ENCODE assay signal across 22 mouse cellular contexts in genomic region chr13:38612608-38613007, GRCm38 (mm10). TPM values are rescaled to one million over a fixed set of nuclear protein-coding genes. Genes with fewer than 3 reads are reported as not detected.
A peak's percentile ranks its signal among the peaks of the same experiment; 100 is the strongest.
DNase-seq lines count a peak whose midpoint lies in the region; ATAC-seq and TF ChIP-seq lines count a peak whose summit lies in the region.
"Had no signal": no experiment of that assay in that cellular context is flagged by ENCODE, and none has a peak within 500 bp of the region (broad histone marks: within the 10 kb centered on the region; RNA-seq: fewer than 3 reads in every experiment).

No protein-coding gene starts in this region.

- no peak overlapping the region for H3K4me2 ChIP-seq in lung, embryonic 16.5 days (ENCODE audit: low read depth, low read length)
- no peak overlapping the region for H3K4me2 ChIP-seq in hindbrain, embryonic 12.5 days (replicated peaks)
- H3K4me2 ChIP-seq: embryonic facial prominence, embryonic 13.5 days; embryonic facial prominence, embryonic 15.5 days; forebrain, embryonic 12.5 days had no signal

- H3K4me3 ChIP-seq in lung, embryonic 16.5 days (ENCODE audit: low read length): no peak overlapping the region
- no peak overlapping the region for H3K4me3 ChIP-seq in lung, adult 2 months (replicated peaks; ENCODE audit: extremely low read depth, low read depth, low read length)
- H3K4me3 ChIP-seq in MEL (ENCODE audit: control insufficient read depth in 1 of 2, insufficient read depth in 1 of 2, low read depth in 2 of 2, low read length in 2 of 2): no peak overlapping the region
- no peak overlapping the region for H3K4me3 ChIP-seq in hindbrain, embryonic 12.5 days
- H3K4me3 ChIP-seq: embryonic facial prominence, embryonic 13.5 days; embryonic facial prominence, embryonic 15.5 days; forebrain, embryonic 10.5 days; forebrain, embryonic 12.5 days had no signal

- WGBS in lung, embryonic 16.5 days: 74% methylated on average over 9 of the region's 9 CpGs
- 81% methylated on average over 9 of the region's 9 CpGs for WGBS in lung, adult 2 months
- 93% methylated on average over 9 of the region's 9 CpGs for WGBS in hindbrain, embryonic 12.5 days

- H3K9me3 ChIP-seq in lung, embryonic 16.5 days (ENCODE audit: control insufficient read depth, low read length): peaks cover 4% of the 10 kb centered on the region; the same call in 1 of the 2 replicates
- H3K9me3 ChIP-seq in MEL (replicated peaks; ENCODE audit: insufficient read depth, low read length): no peaks in the 10 kb centered on the region
- no peaks in the 10 kb centered on the region for H3K9me3 ChIP-seq in hindbrain, embryonic 12.5 days (replicated peaks)
- H3K9me3 ChIP-seq: embryonic facial prominence, embryonic 13.5 days; embryonic facial prominence, embryonic 15.5 days; forebrain, embryonic 12.5 days had no signal

- TF ChIP-seq EP300 in MEL (IDR thresholded peaks at IDR 0.05; ENCODE audit: low read depth in 1 of 2, low read length in 2 of 2): no peak

- DNase-seq in lung, postnatal 14 days: no peak
- DNase-seq in lung, postnatal 10 days: peak; percentile 65
- no peak for DNase-seq in lung, adult 2 months
- DNase-seq in MEL (ENCODE audit: low read depth, low spot score): no peak
- DNase-seq: adrenal gland, adult 2 months; adrenal gland, postnatal 10 days; adrenal gland, postnatal 25 days; cerebellum, adult 11 months; cerebellum, adult 18-20 months; cerebellum, adult 8-10 months; cerebellum, adult 9-11 months; cerebellum, postnatal 14 days; cerebellum, postnatal 36 days; embryo, embryonic 11 days had no signal

- peak; percentile 24; the same call in 1 of the 2 replicates for ATAC-seq in lung, embryonic 16.5 days (ENCODE audit: low read depth)
- no peak for ATAC-seq in hindbrain, embryonic 12.5 days (ENCODE audit: low FRiP score)
- ATAC-seq: forebrain, embryonic 14.5 days; forebrain, embryonic 16.5 days had no signal

- H3K27me3 ChIP-seq in lung, embryonic 16.5 days (ENCODE audit: control insufficient read depth, insufficient read depth, low read depth, low read length): no peaks in the 10 kb centered on the region
- no peaks in the 10 kb centered on the region for H3K27me3 ChIP-seq in MEL (ENCODE audit: control insufficient read depth in 1 of 2, insufficient read depth in 2 of 2, low read length in 2 of 2)
- H3K27me3 ChIP-seq in hindbrain, embryonic 12.5 days: no peaks in the 10 kb centered on the region
- H3K27me3 ChIP-seq: embryonic facial prominence, embryonic 13.5 days; embryonic facial prominence, embryonic 15.5 days; forebrain, embryonic 12.5 days had no signal

- no peak overlapping the region for H3K9ac ChIP-seq in lung, embryonic 16.5 days (ENCODE audit: low read length)
- no peak overlapping the region for H3K9ac ChIP-seq in MEL (ENCODE audit: control insufficient read depth, low read depth, low read length, poor library complexity, severe bottlenecking)
- no peak overlapping the region for H3K9ac ChIP-seq in hindbrain, embryonic 12.5 days
- H3K9ac ChIP-seq: embryonic facial prominence, embryonic 13.5 days; embryonic facial prominence, embryonic 15.5 days; forebrain, embryonic 12.5 days had no signal

- TF ChIP-seq POLR2A in lung, adult 2 months (IDR thresholded peaks at IDR 0.05; ENCODE audit: borderline replicate concordance, extremely low read depth, low read depth, low read length): no peak
- TF ChIP-seq POLR2A in MEL (IDR thresholded peaks at IDR 0.05; ENCODE audit: control insufficient read depth in 1 of 2, insufficient read depth in 1 of 2, low read depth in 1 of 2, low read length in 2 of 2, poor library complexity in 1 of 2): no peak

- H3K36me3 ChIP-seq in lung, embryonic 16.5 days (ENCODE audit: control insufficient read depth, insufficient read depth, low read length): peaks cover 5% of the 10 kb centered on the region
- peaks cover 4 to 24% of the 10 kb centered on the region in 2 experiments; a peak in 2 of 4 replicates for H3K36me3 ChIP-seq in MEL (ENCODE audit: control insufficient read depth in 1 of 2, insufficient read depth in 2 of 2, low read length in 2 of 2)
- H3K36me3 ChIP-seq in hindbrain, embryonic 12.5 days: peaks cover 33% of the 10 kb centered on the region

- no peaks in the 10 kb centered on the region for H3K79me2 ChIP-seq in MEL (ENCODE audit: control insufficient read depth, insufficient read depth, low read length, poor library complexity)

- TF ChIP-seq CTCF in lung, adult 2 months (IDR thresholded peaks at IDR 0.05; ENCODE audit: insufficient read depth, low read length): no peak
- TF ChIP-seq CTCF in MEL (IDR thresholded peaks at IDR 0.05 in 2 of 3, conservative IDR thresholded peaks at IDR 0.05 in 1 of 3; ENCODE audit: control insufficient read depth in 1 of 3, insufficient read depth in 1 of 3, low read depth in 2 of 3, low read length in 3 of 3, poor library complexity in 1 of 3, severe bottlenecking in 1 of 3): no peak

- H3K4me1 ChIP-seq in lung, embryonic 16.5 days (replicated peaks; ENCODE audit: control insufficient read depth, insufficient read depth, low read length): 0 out of 2 replicates have a peak, but pooled peaks cover 6% of the 10 kb centered on the region
- H3K4me1 ChIP-seq in lung, adult 2 months (ENCODE audit: control insufficient read depth, insufficient read depth, low read length): peaks cover 23% of the 10 kb centered on the region
- H3K4me1 ChIP-seq in MEL (ENCODE audit: control insufficient read depth in 1 of 2, insufficient read depth in 2 of 2, low read length in 2 of 2): peaks cover 27 to 33% of the 10 kb centered on the region in 2 experiments
- H3K4me1 ChIP-seq in hindbrain, embryonic 12.5 days: no peaks in the 10 kb centered on the region
- H3K4me1 ChIP-seq: embryonic facial prominence, embryonic 13.5 days; forebrain, embryonic 12.5 days had no signal

- H3K27ac ChIP-seq in lung, embryonic 16.5 days (ENCODE audit: low read length): no peak overlapping the region
- H3K27ac ChIP-seq in MEL (ENCODE audit: control insufficient read depth, low read depth, low read length): peak overlapping the region; percentile 71; the same call in 1 of the 2 replicates
- no peak overlapping the region for H3K27ac ChIP-seq in hindbrain, embryonic 12.5 days
- H3K27ac ChIP-seq: embryonic facial prominence, embryonic 13.5 days; embryonic facial prominence, embryonic 15.5 days; forebrain, embryonic 10.5 days; forebrain, embryonic 12.5 days had no signal

- no peak for TF ChIP-seq RAD21 in MEL (IDR thresholded peaks at IDR 0.05; ENCODE audit: low read depth, low read length)

TF ChIP-seq in MEL, 35 proteins besides CTCF, POLR2A, EP300 and RAD21:
- TF ChIP-seq POLR2AphosphoS2 (IDR thresholded peaks at IDR 0.05; ENCODE audit: low read length) (no peak), MAFK (IDR thresholded peaks at IDR 0.05; ENCODE audit: borderline replicate concordance, low read depth, low read length) (peak; percentile 24; the same call in 1 of the 2 replicates), GABPA (IDR thresholded peaks at IDR 0.05; ENCODE audit: low read depth, low read length) (no peak), ETS1 (IDR thresholded peaks at IDR 0.05; ENCODE audit: low read depth, low read length) (no peak), RCOR1 (IDR thresholded peaks at IDR 0.05; ENCODE audit: low read depth, low read length) (no peak), ZMIZ1 (IDR thresholded peaks at IDR 0.05; ENCODE audit: low read depth, low read length) (no peak), USF1 (IDR thresholded peaks at IDR 0.05; ENCODE audit: low read depth, low read length) (no peak)
TF ChIP-seq in MEL: peak in this region for 1.

RNA-seq across cellular contexts. Expression of gene Bloc1s5, which starts 22.3 kb away (rescaled TPM):
- 16.6 and 19.5 TPM in 2 replicates for polyA plus RNA-seq in lung, embryonic 16.5 days (2015; fragmentation: Nextera tagmentation; extraction: Ambion mirVana)
- polyA plus RNA-seq in lung, adult 2 months (2012; rRNA removed): 4.2 and 5.6 TPM in 2 replicates
- 9.9 and 12.3 TPM in 2 replicates for total RNA-seq in MEL (2012; rRNA removed)
- polyA plus RNA-seq in MEL (2012; ENCODE audit: insufficient read depth in 1 of 2, insufficient read length in 2 of 2, low read depth in 1 of 2, low replicate concordance in 2 of 2, missing spikeins in 1 of 2): 10 to 100 TPM in 1 of 2 experiments, not detected in 1; 16.2 TPM
- polyA plus RNA-seq in hindbrain, embryonic 12.5 days (2016; fragmentation: Nextera tagmentation; extraction: Ambion mirVana): 24.7 TPM in 2 replicates

RNA-seq across cellular contexts. Expression of gene Eef1e1, which starts 46.2 kb away (rescaled TPM):
- polyA plus RNA-seq in lung, embryonic 16.5 days (2015; fragmentation: Nextera tagmentation; extraction: Ambion mirVana): 35.3 and 37.7 TPM in 2 replicates
- polyA plus RNA-seq in lung, adult 2 months (2012; rRNA removed): 2.6 and 4.2 TPM in 2 replicates
- 187 and 218 TPM in 2 replicates for total RNA-seq in MEL (2012; rRNA removed)
- 100 to 1,000 TPM in 1 of 2 experiments, not detected in 1; 194 TPM for polyA plus RNA-seq in MEL (2012; ENCODE audit: insufficient read depth in 1 of 2, insufficient read length in 2 of 2, low read depth in 1 of 2, low replicate concordance in 2 of 2, missing spikeins in 1 of 2)
- 58.4 and 59.8 TPM in 2 replicates for polyA plus RNA-seq in hindbrain, embryonic 12.5 days (2016; fragmentation: Nextera tagmentation; extraction: Ambion mirVana)
